Mouse (Mus musculus): Measurements from ENCODE around the gene Sh3kbp1. TPM values are rescaled to one million over a fixed set of nuclear protein-coding genes. Genes with fewer than 3 reads are reported as not detected.

Gene Sh3kbp1
- total and polyA plus RNA-seq, 3 experiments, result 18.6 to 37.7 TPM; not detected in 1

- no peak overlapping the region for H3K27ac ChIP-seq (ENCODE audit: control insufficient read depth, low read depth, low read length)
- no peak overlapping the region for H3K9ac ChIP-seq (ENCODE audit: control insufficient read depth, low read depth, low read length, poor library complexity, severe bottlenecking)
- no peaks in the 10 kb centered on the region for H3K9me3 ChIP-seq (replicated peaks; ENCODE audit: insufficient read depth, low read length)
- no peak overlapping the region for H3K4me3 ChIP-seq (ENCODE audit: control insufficient read depth in 1 of 2, insufficient read depth in 1 of 2, low read depth in 2 of 2, low read length in 2 of 2)
- H3K79me2 ChIP-seq (ENCODE audit: control insufficient read depth, insufficient read depth, low read length, poor library complexity), result no peaks in the 10 kb centered on the region
- H3K36me3 ChIP-seq (ENCODE audit: control insufficient read depth in 1 of 2, insufficient read depth in 2 of 2, low read length in 2 of 2), result peaks cover 0 to 2% of the 10 kb centered on the region in 2 experiments; a peak in 2 of 4 replicates
- H3K4me1 ChIP-seq (ENCODE audit: control insufficient read depth in 1 of 2, insufficient read depth in 2 of 2, low read length in 2 of 2), result no peaks in the 10 kb centered on the region
- H3K27me3 ChIP-seq (ENCODE audit: control insufficient read depth in 1 of 2, insufficient read depth in 2 of 2, low read length in 2 of 2), result no peaks in the 10 kb centered on the region
- DNase-seq (ENCODE audit: low read depth, low spot score), result no peak
- TF ChIP-seq E2F4 (IDR thresholded peaks at IDR 0.05; ENCODE audit: borderline replicate concordance, low read depth, low read length) (no peak), ZKSCAN1 (IDR thresholded peaks at IDR 0.05; ENCODE audit: low read depth, low read length) (no peak), POLR2AphosphoS5 (IDR thresholded peaks at IDR 0.05; ENCODE audit: borderline replicate concordance, low read depth, low read length) (no peak), MEF2A (IDR thresholded peaks at IDR 0.05; ENCODE audit: extremely low read depth, insufficient replicate concordance, low read depth, low read length, poor library complexity, severe bottlenecking) (no peak), HCFC1 (IDR thresholded peaks at IDR 0.05; ENCODE audit: low read depth, low read length) (no peak), GATA1 (IDR thresholded peaks at IDR 0.05; ENCODE audit: low read depth, low read length) (no peak), TAL1 (IDR thresholded peaks at IDR 0.05; ENCODE audit: low read length) (no peak), CHD2 (IDR thresholded peaks at IDR 0.05; ENCODE audit: low read length) (no peak)
Observed at GRCm38 (mm10) chrX:159881576-159881975, 254.5 kb downstream of the Sh3kbp1 start.

GRCm38 (mm10) chrX:159896536-159896935, 269.5 kb downstream of the Sh3kbp1 start:
- Histone ChIP-seq H3K36me3 (ENCODE audit: control insufficient read depth in 1 of 2, insufficient read depth in 2 of 2, low read length in 2 of 2) (no peaks in the 10 kb centered on the region), H3K9me3 (replicated peaks; ENCODE audit: insufficient read depth, low read length) (no peaks in the 10 kb centered on the region), H3K27me3 (ENCODE audit: control insufficient read depth in 1 of 2, insufficient read depth in 2 of 2, low read length in 2 of 2) (no peaks in the 10 kb centered on the region), H3K9ac (ENCODE audit: control insufficient read depth, low read depth, low read length, poor library complexity, severe bottlenecking) (no peak overlapping the region), H3K27ac (ENCODE audit: control insufficient read depth, low read depth, low read length) (no peak overlapping the region), H3K4me3 (ENCODE audit: control insufficient read depth in 1 of 2, insufficient read depth in 1 of 2, low read depth in 2 of 2, low read length in 2 of 2) (no peak overlapping the region), H3K79me2 (ENCODE audit: control insufficient read depth, insufficient read depth, low read length, poor library complexity) (no peaks in the 10 kb centered on the region; the same call in 1 of the 2 replicates), H3K4me1 (ENCODE audit: control insufficient read depth in 1 of 2, insufficient read depth in 2 of 2, low read length in 2 of 2) (no peaks in the 10 kb centered on the region)
- TF ChIP-seq CHD1 (IDR thresholded peaks at IDR 0.05; ENCODE audit: low read depth, low read length), result no peak
- no peak for TF ChIP-seq CHD2 (IDR thresholded peaks at IDR 0.05; ENCODE audit: low read length)
- no peak for TF ChIP-seq BHLHE40 (IDR thresholded peaks at IDR 0.05; ENCODE audit: borderline replicate concordance, low read depth, low read length)
- no peak for TF ChIP-seq MAFK (IDR thresholded peaks at IDR 0.05; ENCODE audit: borderline replicate concordance, low read depth, low read length)
- TF ChIP-seq GABPA (IDR thresholded peaks at IDR 0.05; ENCODE audit: low read depth, low read length), result no peak
- TF ChIP-seq HCFC1 (IDR thresholded peaks at IDR 0.05; ENCODE audit: low read depth, low read length), result no peak
- no peak for TF ChIP-seq USF2 (IDR thresholded peaks at IDR 0.05; ENCODE audit: borderline replicate concordance in 1 of 2, insufficient read depth in 1 of 2, low read depth in 1 of 2, low read length in 2 of 2)
- no peak for DNase-seq (ENCODE audit: low read depth, low spot score)

DNA sequence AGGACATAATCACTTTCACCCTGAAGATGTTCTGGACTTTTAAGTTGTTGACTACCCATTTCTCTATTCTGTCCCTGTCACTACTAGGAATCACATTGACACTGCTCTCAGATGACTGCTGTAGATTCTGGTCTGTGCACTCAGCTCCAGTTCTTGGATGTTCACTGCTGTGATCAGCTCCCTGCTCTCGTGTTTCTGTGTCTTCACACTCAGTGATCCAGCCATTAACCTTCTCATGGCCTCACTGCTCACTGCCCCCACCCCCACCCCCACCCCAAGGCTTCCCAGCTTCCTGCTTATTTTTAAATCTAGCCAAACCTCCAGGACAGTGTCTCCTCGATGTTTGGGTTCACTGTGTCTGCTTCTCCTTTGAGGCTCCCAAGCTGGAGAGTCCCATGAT, 271.0 kb downstream of the Sh3kbp1 start:
- Histone ChIP-seq H3K4me3 (ENCODE audit: control insufficient read depth in 1 of 2, insufficient read depth in 1 of 2, low read depth in 2 of 2, low read length in 2 of 2) (no peak overlapping the region), H3K9me3 (replicated peaks; ENCODE audit: insufficient read depth, low read length) (no peaks in the 10 kb centered on the region), H3K4me1 (ENCODE audit: control insufficient read depth in 1 of 2, insufficient read depth in 2 of 2, low read length in 2 of 2) (no peaks in the 10 kb centered on the region), H3K9ac (ENCODE audit: control insufficient read depth, low read depth, low read length, poor library complexity, severe bottlenecking) (no peak overlapping the region), H3K36me3 (ENCODE audit: control insufficient read depth in 1 of 2, insufficient read depth in 2 of 2, low read length in 2 of 2) (no peaks in the 10 kb centered on the region), H3K79me2 (ENCODE audit: control insufficient read depth, insufficient read depth, low read length, poor library complexity) (no peaks in the 10 kb centered on the region; the same call in 1 of the 2 replicates), H3K27ac (ENCODE audit: control insufficient read depth, low read depth, low read length) (no peak overlapping the region), H3K27me3 (ENCODE audit: control insufficient read depth in 1 of 2, insufficient read depth in 2 of 2, low read length in 2 of 2) (no peaks in the 10 kb centered on the region)
- TF ChIP-seq BHLHE40 (IDR thresholded peaks at IDR 0.05; ENCODE audit: borderline replicate concordance, low read depth, low read length) (no peak), USF2 (IDR thresholded peaks at IDR 0.05; ENCODE audit: borderline replicate concordance in 1 of 2, insufficient read depth in 1 of 2, low read depth in 1 of 2, low read length in 2 of 2) (no peak), MAZ (IDR thresholded peaks at IDR 0.05; ENCODE audit: low read depth, low read length) (no peak), ELF1 (IDR thresholded peaks at IDR 0.05; ENCODE audit: low read depth, low read length) (no peak), ZKSCAN1 (IDR thresholded peaks at IDR 0.05; ENCODE audit: low read depth, low read length) (no peak), ETS1 (IDR thresholded peaks at IDR 0.05; ENCODE audit: low read depth, low read length) (no peak), GABPA (IDR thresholded peaks at IDR 0.05; ENCODE audit: low read depth, low read length) (no peak), USF1 (IDR thresholded peaks at IDR 0.05; ENCODE audit: low read depth, low read length) (no peak)
- DNase-seq (ENCODE audit: low read depth, low spot score), result no peak
